Mouse (Mus musculus) thymus, postnatal 0 days (tissue): ENCODE measurements around the gene Gm49383. TPM values are rescaled to one million over a fixed set of nuclear protein-coding genes. Genes with fewer than 3 reads are reported as not detected.

ENCODE experiments used
- DNase-seq: peaks from one replicate; pipeline ENCODE4 v3.0.0-alpha.2; 2015; ENCODE audit warnings: low spot score
- polyA plus RNA-seq: library from polyadenylated mRNA; unstranded; fragments of >200 nt; fragmentation: Nextera tagmentation; extraction: Ambion mirVana; gene quantifications from 2 replicates; pipeline ENCODE4 v1.2.1, GENCODE M21; 2015

Gene Gm49383
- polyA plus RNA-seq, 1 experiment from 2014 or later, result 35.7 TPM

DNA sequence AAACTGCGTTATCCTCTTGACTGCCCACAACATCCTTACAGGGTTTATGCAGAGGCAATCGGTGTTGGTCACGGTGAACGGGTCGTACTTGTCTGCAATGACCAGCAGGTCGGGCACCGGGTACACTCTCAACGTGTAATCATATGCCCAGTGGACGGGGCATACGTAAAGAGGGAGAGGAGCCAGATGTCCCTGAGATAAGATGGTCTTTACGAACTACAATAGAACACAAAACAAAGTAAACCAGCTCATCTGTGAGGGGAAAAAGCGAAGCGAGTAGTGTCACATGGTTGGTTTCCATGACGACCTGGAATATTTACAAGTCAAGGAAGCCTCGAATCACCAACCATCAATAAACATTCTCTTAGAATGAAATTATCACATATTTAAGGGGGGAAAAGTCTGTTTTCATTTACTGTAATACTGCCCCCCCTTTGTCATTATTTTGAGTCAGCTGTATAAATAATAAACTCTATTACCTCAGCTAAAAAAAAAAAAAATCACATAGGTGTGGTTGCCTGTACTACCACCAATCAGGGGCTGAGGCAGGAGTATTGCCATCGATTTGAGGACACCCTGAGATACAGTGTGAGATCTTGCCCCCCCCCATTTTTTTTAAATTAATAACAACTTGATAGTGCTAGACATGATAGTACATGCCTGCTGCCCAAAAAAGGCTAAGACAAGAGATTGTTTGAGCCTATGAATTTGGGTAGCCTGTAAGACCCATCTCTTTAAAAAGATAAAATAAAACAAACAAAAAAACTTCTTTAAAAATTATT is 7.3 kb upstream of the Gm49383 start, which contains the start of gene Gm49384:
Gene Gm49384, minus strand, starts transcription at position 216 of the 782 bp plus-strand sequence.
- no peak for DNase-seq

DNA sequence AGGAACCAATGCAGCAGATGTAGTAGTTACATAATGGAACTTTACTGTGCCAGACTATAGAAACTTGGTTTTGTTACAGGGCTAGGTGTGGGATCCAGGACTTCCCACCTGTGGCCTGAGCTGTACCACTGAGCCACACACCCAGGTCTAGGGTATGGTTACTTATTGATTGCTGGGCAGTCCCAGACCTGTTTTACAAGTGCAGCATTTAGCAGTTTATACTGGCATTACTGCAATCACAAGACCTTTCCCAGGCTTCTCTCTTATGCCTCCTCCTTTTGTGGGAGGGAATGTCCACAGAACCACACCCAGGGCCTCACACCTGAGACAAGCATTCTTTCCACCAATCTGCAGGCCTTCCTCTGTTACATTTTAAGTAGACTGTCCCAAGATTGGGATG is 2.1 kb upstream of the Gm49383 start:
- no peak for DNase-seq

DNA sequence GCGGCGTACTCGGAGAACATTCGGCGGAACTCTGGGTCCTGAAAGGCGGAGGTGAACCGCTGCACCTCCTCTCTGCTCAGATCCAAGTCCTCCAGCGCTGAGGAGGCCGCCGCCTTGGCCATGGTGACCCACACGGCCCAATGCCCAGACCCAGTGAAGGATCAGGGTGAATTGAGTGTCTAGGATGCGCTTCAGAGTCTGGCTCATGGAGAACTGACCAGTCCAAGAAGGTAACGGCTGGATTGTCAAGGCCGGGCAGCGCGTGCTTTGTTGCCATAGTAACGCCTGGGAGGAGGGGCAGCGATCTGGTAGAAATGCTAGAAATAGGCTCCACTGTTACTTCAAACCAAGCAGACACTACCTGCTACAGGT is 1.2 kb upstream of the Gm49383 start, which contains the start of gene Dnaaf2:
Gene Dnaaf2, minus strand, starts transcription at position 266 of the 372 bp plus-strand sequence.
- no peak for DNase-seq

DNA sequence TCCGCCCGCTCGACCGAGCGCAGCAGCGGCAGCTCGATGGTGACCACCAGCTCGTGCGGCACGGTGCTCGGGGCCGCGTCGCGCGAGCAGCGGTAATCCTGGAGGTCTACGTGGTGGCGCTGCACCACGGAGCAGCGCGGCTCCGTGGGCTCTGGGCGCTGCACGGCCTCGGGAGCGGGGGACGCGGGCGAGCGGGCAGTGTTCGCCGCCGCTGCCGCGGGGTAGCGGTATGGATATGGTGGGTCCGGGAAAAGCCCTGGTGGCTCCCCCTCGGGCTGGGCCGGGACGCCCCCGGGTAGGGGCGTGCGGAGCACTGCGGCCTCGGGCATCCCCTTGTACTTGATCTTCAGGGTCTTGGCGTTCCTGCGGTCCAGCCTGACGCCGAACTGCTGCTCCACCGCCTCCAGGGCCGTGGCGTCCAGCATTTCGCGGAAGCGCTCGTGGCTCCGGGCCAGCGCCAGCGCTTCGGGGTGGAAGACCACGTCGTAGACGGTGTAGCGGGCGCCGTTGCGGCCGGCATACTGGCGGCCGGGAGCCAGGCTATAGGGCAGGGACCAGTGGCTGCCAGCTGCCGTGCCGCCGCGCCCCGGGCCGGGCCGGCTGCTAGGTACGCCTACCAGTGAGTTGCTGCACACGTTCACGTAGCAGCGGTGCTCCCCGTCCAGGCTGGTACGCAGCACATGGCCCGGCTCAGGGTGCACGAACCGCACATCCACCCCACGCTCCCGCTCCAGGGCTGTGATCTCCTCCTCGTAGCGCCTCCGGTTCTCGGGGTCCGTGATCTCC is 667 bp upstream of the Gm49383 start:
- DNase-seq, result peak; percentile 59

DNA sequence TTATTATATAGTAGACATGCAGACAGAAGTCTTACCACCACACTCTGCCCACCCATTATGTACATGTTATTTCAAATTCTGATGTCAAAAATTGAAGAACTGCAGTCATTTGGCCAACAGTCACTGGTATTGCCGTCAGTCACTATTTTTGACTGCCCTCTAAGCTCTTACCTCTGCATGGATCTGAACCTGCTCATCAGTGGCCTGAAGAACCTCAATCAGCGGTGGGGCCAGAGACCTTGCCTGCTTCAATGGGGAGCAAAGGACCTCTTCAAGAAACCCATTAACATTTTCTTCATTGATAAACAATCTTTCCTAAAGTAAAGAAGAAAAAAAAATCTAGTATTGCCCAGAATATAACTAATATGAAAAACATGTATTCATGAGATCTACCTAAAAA is 4.3 kb downstream of the Gm49383 start:
- no peak for DNase-seq

- DNase-seq, result no peak
Measured at GRCm38 (mm10) chr12:69191396-69191795, 5.5 kb downstream of the Gm49383 start.

GRCm38 (mm10) chr12:69190522-69190921 is 6.4 kb downstream of the Gm49383 start:
- DNase-seq, result peak; percentile 24

DNA sequence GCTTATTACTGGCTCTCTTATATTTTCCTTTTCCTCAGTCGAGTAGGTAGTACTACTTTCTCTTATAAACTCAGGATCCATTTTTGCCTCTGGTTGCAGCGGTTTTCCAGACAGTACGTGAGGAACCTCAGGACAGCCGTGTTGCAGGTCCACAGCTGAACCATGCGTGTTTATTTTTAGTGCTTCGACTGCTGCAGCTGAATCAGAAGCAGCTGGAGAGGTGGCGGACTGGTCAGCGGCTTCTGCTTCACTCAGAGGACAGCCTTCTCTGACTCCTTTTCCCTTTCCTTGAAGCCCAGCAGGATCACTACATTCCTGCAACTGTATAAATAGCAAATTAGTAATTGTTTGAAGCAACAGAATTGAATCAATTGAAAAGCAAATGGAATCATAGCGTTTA is 6.8 kb downstream of the Gm49383 start:
- no peak for DNase-seq

DNA sequence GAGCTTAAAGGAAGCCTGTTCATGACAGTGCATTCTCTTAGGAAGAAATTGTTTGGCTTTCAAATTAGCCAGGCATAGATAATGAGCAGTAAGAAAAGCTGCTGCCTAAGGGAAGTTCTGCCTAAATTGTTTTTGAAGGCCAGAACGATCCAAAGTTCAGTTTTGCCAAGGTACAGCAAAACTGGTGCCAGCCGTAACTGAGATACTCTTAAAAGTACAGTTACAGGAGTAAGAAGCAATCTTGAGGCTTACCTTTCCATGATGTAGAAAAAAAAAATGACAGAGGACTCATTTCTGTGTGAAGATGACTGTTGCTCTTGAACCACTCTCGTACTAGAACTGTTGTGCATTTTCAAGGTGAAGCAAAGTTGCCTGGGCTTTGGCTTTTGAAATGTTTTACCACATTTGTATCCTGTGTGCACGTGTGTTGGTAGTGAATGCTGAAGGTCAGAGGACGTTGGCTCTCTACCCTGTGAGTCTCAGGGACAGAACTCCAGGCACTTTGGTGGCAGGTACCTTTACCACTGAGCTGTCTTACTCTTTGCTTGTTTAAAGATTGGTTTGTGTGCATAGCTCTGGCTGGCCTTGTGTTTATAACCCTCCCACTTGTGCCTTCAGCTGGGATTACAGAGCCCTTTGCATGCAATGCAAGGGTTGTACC is 10.0 kb downstream of the Gm49383 start:
- no peak for DNase-seq

GRCm38 (mm10) chr12:69185371-69185770 is 11.5 kb downstream of the Gm49383 start:
- DNase-seq, result no peak

- peak; percentile 9 for DNase-seq
Measured at GRCm38 (mm10) chr12:69184342-69185295, 12.3 kb downstream of the Gm49383 start.

GRCm38 (mm10) chr12:69183583-69184308 is 13.2 kb downstream of the Gm49383 start, which contains the start of the genes Rpl36al and Mgat2:
Gene Rpl36al (minus strand): TSS chr12:69184083.
Gene Mgat2 (plus strand): TSS chr12:69184157.
- DNase-seq, result peak; percentile 97

DNA sequence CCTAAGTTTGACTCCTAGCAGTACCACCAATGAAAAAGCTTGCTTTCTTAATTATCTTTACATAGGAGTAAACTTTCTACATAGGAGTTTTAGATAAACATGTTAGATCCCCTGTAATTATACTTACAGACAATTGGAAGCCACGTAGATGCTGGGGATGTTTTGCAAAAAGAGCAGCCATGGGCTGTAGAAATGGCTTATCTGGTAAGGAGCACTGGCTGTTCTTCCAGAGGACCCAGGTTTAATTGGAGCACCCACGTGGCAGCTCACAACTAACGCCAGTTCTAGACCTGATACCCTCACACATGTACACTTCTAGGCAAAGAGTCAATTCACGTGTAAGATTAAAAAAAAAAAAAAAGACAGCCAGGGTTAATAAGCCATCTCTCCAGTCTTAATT is 15.1 kb downstream of the Gm49383 start:
- no peak for DNase-seq

DNA sequence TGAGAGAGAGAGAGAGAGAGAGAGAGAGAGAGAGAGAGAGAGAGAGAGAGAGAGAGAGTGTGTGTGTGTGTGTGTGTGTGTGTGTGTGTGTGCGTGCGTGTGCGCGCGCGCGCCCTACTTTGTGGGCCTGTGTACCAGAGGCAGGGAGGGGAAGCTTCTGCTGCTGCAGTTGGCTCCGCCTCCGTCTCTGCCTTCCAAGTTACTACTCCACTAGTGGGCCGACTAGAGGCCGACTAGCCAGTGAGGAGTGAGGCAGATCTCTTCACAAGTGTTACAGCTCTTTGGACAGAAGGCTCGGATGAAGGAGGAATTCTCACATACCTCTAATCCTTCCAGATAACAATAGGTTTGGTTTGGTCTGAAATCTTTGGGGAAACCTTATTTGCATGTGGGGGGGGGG is 17.5 kb downstream of the Gm49383 start:
- no peak for DNase-seq

- no peak for DNase-seq
Measured at GRCm38 (mm10) chr12:69177526-69177925, 19.4 kb downstream of the Gm49383 start.

- no peak for DNase-seq
Measured at GRCm38 (mm10) chr12:69175975-69176374, 20.9 kb downstream of the Gm49383 start.

DNA sequence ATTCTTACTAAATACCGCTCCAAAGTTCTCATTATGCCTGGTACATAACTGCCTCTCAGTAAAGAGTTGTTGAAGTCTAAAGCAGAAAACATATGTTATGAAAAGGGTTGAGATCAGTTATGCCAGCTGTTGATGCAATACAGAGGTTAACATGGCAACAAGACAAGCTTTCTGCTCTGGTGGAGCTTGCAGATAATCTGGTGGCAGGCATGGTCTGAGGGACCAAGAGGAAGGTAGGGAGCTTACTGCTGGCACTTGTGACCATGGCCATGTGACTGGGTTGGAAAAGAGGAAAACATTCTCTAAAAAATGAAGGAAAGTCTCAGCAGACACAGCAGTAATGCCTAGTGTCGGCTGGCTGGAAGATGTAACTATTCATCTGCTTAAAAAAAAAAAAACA is 25.6 kb downstream of the Gm49383 start:
- no peak for DNase-seq

- DNase-seq, result peak; percentile 85
Measured at GRCm38 (mm10) chr12:69168461-69169106, 28.3 kb downstream of the Gm49383 start, which contains the start of gene Lrr1. Gene Lrr1 (plus strand): TSS chr12:69168814.
